Mouse (Mus musculus): ENCODE measurements around the gene Zcchc9.
"Not testable (repeated sequence)": the region's sequence is repeated elsewhere in the genome, so short reads cannot be mapped to it uniquely, and the experiment has no call there.

The Zcchc9 gene

DNA sequence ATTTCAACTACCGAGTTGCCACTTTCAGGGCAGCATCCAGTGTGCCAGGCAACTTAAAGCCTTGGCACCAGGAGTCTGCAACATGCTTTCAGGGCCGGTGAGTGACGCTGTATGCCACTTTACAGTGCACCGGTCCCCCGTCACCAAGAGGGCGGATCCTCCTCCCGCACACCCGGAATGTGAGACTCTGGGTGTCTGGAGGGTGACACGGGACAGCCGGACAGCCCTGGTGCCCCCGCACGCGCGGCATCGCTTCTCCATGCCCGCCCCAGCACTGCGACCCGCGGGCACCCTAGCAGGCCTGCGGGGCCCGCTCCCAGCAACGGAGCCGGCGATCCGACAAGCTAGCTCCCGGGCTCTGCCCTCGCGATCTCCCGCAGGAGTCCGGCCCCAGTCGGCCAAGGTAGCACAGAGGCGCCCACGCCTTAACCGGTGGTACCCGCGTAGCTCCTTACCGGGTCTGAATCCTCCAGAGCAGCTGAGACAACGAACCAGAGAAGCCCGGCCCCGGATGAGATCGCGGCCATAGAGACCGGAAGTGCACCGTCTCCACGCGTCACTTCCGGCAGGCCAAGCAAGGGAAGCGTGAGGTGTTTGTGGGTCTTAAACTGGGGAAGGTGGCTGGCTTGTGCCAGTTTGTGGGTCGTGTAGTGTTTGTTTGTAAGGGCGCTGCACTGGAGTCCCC, at the start of gene Zcchc9:
TSS of gene Zcchc9 (minus strand) at position 551 of the 685 bp plus-strand sequence.
- DNase-seq = peak; percentile 93

DNA sequence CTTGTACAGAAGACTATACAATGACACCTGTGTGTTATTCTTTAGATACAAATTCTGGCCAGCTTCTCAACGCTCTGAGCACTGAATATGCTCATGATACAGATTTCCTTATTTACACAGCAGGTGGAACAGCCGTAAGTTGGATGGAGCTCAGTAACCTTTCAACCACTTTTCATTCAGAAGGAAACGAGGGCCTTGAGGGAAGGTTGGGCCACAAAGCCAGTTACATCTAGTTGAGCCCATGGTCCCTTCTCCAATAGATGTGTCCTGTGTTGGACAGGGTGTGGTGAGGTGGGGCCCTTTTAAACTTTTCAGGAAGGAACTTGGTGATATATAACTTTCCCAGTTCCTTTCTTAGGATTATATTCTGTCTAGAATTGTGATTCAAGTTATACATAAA, 46.9 kb upstream of the Zcchc9 start:
- DNase-seq = no peak

DNA sequence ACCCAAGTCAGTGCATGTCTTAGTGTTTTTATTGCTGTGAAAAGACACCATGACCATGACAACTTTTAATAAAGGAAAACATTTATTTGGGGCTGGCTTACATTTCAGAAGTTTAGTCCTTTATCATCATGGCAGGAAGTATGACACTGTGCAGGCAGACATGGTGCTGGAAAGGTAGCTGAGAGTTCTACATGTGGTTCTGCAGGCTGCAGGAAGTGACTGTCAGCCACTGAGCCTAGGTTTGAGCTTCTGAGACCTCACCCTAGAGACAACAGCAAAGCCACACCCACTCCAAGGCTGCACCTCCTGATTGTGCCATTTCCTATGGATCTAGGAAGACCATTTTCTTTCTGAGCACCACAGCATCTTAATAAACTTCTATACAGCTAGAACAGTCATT, 20.4 kb upstream of the Zcchc9 start:
- no peak for DNase-seq

DNA sequence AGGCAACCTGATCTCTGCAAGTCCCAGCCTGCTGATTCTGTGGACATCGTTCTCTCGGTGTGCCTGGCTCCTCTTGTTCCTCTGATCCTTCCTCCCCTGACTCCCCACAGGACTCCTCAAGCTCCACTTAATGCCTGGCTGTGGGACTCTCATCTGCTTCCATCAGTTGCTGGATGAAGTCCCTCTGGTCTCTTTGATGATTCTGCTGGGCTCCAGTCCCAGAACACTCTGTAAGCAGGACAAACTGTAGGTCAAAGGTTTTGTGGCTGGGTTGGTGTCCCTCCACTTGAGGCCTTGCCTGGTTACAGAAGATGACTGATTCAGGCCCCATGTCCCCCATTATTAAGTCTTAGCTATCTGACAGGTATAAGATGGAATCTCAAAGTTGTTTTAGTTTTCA, 18.6 kb upstream of the Zcchc9 start:
- DNase-seq = no peak

DNA sequence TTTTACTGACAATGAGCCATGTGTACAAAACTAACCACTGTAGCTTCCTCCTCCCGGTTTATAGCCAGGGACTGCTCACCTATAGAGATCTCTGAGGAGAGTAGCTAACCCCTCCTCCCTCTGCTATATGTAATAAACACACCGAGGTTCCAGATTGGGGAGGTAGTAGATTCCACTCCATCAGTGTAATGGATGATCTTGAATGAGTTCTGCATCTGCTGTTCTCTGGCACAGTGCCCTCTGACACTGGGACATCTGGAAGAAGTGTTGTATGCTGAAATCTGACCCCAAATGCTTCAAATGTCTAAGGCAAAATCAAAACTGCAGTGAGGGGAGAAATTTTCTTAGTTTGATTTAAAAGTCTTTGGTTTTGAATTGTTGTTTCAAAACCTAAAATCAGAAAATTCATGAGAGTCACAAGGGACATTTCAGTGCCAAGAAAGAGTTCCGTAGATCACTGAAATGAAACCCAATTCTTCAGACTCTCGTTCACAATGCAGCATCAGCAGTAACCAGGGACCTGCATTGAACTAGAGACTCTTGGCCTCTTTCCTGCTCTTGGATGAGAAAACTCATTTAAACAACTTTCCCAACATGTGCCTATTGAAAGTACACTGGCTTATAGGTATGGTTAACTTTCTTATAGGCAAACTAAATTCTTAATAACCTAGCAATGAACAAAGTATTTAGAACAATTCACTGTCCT, 17.5 kb upstream of the Zcchc9 start:
- no peak for DNase-seq

DNA sequence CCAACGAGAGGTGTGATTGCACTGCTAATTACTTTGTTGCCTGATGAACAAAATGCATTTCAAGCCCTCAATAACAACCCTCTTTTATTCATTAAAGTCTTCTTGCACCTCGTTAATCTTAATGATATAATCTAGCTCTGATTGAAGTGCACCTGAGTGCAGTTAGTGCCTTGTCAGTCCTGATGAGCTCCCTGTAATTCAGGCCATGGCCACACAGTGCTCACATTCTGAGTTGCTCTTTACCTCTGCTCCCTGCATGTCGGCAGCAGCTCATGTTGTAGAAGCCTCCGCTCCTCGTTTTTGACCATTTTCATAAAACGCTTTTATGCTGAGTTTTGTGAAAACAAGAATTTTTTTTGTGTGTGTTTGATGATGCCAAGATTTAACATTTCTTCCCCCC, 16.2 kb upstream of the Zcchc9 start:
- DNase-seq = no peak

DNA sequence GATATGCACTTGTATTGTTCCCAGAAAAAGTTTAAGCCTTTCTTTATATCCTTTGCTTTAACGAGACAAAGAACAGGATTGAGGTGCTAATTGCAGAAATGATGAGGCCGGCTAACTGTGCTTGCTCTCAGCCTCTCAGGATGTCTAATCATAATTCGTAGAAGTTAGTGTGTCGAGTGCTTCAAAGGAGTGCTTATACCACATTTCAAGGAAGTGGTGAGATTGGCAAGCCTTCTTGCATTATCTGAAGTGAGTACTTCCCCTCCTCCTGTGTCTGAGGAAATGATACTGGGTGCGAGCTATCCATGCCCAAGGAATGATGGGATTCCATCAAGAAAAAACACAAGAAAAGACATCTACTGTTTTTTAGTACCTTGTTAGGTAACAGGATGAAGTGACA, 7.2 kb upstream of the Zcchc9 start:
- no peak for DNase-seq

DNA sequence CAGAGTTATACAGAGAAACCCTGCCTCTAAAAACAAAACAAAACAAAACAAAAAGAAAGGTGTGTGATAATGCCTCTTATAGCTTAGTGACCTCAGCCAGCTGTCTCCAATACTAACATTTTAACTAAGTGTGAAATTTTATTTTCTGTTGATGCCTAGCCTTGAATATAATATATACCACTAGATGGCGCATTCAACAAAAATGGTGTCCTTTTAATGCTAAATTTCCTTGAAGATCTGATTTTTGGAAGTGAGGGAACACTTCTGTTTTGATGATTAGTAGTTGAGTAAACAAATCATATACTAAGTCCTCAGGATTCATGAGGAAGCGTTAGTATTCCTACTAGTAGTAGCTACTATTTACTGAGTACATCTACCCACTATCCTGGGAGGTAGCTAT, 2.0 kb upstream of the Zcchc9 start:
- no peak for DNase-seq

DNA sequence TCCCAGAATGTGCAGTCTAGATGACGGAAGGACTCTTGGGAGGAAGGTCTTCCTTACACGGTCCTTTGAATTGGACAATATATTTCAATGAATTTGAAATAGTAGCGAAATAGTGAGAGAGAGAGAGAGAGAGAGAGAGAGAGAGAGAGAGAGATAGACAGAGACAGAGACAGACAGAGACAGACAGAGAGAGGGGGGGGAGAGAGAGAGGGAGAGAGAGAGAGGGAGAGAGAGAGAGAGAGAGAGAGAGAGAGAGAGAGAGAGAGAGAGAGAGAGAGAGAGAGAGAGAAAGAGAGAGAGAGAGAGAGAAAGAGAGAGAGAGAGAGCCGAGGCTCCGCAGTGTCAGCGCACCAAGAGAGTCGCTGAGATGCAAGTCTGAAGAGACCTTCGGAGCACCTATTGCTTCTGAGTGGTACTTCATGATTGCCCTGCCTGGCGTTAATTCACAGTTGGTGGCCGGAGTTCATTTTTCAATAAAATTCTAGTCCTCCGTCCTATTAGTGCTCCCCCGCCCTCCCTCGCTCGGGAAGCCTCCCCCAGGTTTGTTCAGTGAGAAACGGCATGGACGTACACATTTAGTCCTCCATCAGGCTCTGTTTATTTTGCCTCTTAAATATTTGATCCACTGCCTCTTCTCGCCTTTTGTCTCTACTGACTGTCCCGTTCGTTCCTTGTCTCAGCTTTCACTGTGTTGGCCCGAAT, 520 bp upstream of the Zcchc9 start:
- no peak for DNase-seq

DNA sequence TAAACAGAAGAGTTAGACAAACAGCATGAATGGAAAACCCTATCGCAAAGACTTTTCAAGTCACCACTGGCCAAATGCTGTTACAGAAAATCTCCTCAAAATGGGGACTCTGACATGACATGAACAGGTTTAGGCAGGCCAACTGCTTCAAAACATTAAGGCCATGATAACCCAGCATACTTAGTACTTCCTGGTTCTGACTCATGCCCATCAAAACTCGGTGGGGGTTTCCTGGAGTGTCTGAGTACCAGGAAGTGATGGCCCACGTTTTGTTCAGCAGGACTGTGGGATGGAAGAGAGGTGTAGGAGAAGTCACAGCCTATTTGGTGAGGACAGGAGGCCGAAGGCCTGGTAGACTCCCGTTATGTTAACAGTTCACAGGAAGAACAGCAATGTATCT, 5.8 kb downstream of the Zcchc9 start:
- DNase-seq = no peak

DNA sequence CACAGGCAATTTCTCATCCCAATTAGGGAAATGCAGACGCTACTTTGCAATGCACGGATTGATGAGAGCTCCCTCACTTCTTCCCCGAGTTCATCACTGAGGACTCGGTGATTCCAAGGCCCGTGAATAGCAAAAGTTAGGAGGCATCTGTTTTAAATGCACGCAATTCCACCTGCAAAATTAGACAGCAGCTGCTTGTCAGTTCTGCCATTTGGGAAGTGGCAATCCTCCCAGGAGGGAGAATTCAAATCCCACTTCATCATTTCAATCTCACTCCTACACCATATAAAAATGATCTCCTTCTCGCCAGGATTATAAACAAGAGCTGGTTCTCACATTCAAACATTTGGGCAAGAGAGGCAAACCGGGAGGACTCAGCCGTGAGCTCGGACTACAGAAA, 10.1 kb downstream of the Zcchc9 start:
- no peak for DNase-seq

DNA sequence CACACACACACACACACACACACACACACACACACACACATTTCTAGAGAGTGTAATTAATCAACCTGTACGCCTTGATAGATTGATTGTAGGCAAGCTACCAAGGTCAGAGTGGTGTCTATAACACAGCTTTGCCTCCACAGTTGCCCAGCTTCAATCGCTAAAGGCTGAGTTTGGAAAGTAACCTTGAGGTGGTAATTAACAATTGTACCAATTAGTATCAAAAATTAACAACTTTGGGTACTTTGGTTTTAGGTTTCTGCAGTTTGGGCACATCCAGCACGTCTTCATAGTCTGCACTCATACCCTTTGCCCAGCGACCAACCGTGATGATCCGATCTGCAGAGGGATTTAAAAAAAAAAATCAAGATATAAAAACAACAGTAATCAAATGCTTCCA, 10.6 kb downstream of the Zcchc9 start:
- no peak for DNase-seq

DNA sequence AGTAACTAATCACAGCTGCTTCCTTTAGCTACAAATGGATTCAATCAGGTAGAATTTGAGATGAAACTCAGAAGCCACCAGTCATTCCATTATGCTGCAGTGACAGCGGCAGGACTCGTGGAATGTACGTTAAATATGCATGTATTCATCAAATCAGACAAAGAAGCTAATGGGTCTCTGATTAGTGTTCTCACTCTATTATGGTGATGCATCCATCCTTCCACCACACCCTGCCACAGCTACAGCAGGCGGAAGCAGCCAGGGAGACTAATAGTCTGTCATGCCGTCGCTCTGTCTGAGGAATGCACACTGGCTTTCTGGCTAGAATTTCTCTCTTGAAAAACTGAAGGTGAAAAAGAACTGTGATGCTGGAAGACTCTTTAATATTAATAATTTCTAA, 11.5 kb downstream of the Zcchc9 start:
- DNase-seq = no peak

DNA sequence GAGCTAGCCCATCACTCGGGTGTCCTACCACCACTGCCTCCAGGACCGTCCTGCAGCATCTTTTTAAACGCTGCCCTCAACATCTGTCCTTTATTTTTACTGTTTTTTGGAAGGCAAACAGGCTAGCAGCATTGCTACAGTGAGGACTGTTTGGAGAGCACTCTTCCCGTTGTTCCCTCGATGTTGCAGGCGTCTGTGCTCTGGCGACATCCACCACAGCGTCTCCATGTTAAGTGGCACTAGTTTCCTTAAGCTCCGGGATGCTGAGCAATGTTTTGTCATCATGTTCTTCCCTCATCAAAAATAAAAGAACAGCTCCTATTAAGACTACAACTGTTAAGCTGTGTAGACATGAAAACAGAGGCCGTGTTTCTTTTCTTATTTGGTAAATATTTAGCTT, 11.9 kb downstream of the Zcchc9 start:
- no peak for DNase-seq

DNA sequence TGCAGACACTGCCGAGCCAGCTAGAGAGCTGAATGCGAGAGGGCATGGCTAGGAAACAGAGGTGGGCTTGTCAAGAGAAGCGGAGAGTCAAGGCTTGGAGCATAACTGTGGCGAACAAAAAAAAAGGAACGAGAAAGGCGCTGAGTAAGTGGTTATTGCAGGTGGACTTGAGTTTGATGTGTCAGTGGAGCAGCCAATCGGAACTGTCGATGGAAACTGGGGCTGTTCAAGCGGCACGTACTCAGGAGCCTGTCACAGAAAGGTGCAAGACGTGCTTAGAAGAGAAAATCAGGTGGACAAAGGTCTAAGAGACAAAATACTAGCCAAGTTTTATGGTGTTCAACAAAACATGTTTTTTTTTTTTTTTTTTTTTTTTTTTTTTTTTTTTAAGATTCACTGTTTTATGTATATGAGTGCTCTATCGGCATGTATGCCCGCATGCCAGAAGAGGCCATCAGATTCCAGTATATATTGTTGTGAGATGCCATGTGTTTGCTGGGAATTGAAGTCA, 12.5 kb downstream of the Zcchc9 start:
- no peak for DNase-seq

DNA sequence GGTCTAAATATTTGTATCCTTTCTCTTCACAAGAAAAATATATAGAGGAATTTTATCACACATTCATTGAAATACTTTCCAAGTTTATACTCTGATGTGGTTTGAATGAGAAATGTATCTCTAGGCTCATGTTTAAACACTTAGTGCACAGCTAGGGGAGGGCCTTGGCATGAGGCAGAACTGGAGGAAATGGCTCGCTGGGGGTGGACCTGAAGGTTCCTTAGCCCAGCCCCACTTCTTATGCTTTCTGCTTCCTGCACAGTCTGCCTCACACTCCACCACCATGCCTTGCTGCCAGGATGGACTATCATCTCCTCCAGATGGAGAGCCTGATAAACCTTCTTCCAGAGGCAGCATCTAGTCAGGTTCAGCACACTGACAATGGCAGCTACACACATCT, 15.5 kb downstream of the Zcchc9 start:
- no peak for DNase-seq

DNA sequence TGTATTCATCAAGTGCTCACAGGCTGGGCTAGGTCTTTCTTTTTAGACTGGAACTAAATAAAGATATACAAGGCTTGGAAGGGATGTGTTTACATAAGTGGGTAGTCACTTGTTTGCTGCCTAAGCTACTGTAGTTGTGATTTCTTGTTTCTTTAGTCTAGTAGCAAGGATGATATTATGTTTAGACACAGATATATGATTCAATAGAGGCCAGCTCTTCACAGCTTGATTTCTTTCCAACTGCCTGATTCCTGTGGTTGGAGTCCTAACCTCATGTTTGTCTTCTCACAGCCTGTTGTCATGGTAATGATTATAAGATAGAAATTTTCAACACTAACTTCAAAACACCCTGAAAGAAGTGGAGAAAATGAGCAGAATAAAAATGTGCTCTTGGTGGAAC, 27.6 kb downstream of the Zcchc9 start:
- no peak for DNase-seq

DNA sequence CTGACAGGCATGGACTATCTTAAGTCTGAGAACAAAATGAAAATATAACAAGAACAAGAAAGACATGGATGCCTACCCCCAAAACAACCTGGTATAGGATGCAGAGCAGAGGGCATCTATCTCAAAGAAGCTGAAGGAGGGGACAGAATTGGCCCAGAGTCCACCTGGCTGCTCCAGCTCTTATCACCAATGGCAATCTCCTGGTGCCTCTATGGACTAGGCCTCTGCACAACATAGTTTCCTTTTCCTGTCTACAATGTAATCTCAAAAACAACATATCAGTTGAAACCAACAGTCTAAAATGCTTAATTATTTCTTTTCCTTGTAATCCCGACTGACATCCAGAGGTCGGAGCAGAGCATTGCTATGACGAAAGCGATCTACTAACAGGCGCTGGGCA, 29.4 kb downstream of the Zcchc9 start:
- DNase-seq = no peak

DNA sequence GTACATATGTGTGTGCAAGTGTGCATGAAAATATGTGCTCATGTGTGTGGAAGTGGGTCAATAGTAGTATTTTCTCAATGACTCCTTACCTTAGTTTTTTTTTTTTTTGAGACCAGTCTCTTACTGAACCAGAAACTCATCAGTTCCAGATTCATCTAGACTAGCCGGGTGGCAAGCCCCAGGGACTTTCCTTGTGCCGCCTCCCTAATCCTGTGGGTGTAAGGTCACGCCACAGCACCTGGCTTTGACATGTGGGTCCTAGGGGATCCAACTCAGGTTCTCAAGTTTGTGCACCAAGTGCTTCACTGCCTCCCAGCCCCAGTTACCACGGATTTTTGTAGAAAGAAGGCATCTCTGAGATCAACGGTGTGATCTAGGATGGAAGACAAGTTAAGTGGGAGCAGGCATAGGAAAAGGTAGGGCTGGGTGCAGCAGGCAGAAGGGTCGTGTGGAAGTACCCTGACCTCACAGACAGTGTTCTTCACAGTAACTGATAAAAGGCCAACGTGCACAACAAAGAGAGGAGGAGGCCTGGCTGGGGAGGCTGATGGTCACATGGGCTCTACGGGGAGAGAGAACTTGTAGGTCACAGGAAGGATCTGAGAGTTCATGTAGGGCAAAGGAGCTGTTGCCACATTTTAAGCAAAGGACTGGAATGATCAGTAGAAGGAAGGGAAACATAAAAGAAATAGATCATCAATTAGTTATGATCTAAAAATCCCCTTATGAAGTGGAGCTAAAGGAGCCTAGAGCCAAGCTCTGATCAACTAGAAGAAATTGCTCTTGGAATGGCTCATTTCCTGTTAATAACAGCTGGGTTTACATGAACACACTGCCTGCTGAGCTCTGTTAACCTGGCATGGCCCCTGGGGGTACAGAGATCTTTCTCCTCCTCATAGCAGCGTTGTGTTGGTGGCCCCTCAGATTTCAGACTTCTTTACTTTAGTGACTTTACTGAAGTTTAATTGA, 38.5 kb downstream of the Zcchc9 start:
- DNase-seq = no peak

DNA sequence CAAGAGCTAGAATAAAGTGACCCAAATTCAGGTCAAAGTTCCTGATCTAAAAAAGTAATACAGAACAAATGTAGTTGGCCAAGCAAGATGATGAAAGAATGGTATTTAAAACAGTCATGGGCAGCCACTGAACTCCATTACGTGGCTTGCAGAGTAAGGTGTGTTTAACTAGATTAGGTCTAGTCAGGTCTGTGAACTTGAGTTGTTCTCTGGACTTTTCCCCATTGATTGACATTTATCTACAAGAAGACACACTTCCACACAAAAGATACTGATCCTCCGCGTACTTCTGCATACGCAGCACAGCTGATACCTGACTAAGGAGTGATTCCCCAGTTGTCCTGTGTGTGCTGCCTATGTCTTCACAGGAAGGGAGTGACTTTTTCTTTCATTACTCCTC, 41.9 kb downstream of the Zcchc9 start:
- DNase-seq = no peak

DNA sequence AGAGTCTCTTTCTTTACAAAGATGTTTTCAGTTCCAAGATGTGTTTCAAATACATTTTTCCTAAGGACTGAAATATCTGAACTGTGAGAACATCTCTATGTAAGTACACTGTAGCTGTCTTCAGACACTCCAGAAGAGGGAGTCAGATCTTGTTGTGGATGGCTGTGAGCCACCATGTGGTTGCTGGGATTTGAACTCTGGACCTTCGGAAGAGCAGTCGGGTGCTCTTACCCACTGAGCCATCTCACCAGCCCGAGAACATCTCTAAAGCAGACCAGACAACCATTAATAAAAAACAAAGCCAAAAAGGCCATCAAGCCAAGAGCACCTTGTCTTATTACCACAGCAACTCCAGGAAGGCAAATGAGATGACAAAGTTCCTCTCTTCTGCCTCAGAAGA, 43.9 kb downstream of the Zcchc9 start:
- not testable (repeated sequence) for DNase-seq

DNA sequence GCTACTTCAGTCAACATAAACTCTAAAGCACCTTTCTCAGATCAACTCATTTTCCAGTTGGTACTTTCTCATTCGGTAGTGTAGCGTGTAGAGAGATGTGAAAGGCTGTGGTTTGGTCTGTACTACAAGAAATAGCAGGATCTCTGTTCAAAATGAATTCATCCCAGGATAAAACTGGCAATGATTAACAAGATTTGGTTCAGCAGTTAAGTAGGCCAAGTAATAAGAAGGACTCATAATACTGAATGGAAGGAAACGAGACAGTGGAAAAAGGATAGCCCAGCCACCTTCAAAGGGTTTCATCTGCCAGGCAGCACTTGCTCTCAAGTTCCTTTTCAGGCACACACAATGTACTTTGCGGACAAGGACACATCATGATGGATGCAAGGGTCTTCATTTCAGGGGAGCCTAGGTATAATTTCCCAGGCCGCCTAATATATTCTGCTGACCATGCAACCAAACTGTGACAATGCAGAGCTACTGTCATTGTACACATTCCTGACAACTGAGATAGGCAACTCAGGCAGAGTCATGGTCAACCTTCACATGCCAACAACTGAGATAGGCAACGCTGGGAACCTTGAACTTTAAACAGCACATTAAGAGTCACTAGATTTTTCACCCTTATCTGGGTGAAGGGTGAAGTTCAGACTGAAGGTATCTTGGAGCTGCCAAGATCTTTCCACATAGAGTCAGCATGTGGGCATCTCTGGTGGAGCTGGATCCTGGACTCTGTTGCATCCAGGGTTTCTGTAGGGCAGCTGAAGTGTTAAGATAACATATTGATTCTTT, 45.7 kb downstream of the Zcchc9 start:
- DNase-seq = no peak

All from right cerebral cortex, adult 18-20 months (tissue).